Comparison of ENCODE assay signal across 8 mouse cellular contexts in the genomic region with DNA sequence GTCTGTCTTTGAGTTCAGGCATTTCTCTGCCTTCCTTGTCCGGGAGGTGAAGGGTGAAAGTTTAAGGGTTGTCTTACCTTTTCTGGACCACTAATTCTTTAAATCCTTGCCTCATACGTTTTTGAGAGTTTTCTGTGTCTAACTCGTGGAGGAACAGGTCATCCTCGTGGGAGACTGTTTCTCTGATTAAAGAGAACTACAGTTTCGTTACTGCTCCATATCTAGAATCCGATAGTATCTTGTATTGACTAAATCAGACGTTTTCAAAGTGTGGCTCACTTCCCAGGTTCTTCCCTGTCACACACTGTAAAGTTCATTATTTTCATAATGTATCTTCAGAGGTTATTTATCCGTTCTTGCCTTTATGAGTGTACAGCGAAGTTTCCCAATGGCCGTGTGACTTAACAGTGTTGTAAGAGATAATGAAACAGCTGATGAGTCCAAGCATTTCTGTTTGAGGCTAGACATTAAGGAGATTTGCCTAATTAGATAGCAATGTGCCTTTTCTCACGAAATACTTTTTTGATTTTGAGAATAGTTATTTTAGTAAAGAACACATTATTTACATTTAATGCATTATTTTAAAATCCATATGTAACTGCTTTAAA. TPM values are rescaled to one million over a fixed set of nuclear protein-coding genes. Genes with fewer than 3 reads are reported as not detected.
A peak's percentile ranks its signal among the peaks of the same experiment; 100 is the strongest.
DNase-seq lines count a peak whose midpoint lies in the region; ATAC-seq lines count a peak whose summit lies in the region.

No protein-coding gene starts in this region.

- H3K27me3 ChIP-seq in lung, embryonic 15.5 days = no peaks in the 10 kb centered on the region
- H3K27me3 ChIP-seq in limb, embryonic 11.5 days (ENCODE audit: control insufficient read depth, insufficient read depth, low read length) = no peaks in the 10 kb centered on the region
- H3K27me3 ChIP-seq in neural tube, embryonic 11.5 days (ENCODE audit: control insufficient read depth, insufficient read depth, low read length) = no peaks in the 10 kb centered on the region

- H3K9ac ChIP-seq in lung, embryonic 15.5 days = peak overlapping the region; percentile 63
- H3K9ac ChIP-seq in limb, embryonic 11.5 days (ENCODE audit: low read length) = no peak overlapping the region
- H3K9ac ChIP-seq in neural tube, embryonic 11.5 days (ENCODE audit: low read length) = no peak overlapping the region

- WGBS in lung, embryonic 15.5 days = 10% methylated on average over 11 of the region's 11 CpGs
- WGBS in limb, embryonic 11.5 days = 26% methylated on average over 11 of the region's 11 CpGs
- WGBS in neural tube, embryonic 11.5 days = 28% methylated on average over 11 of the region's 11 CpGs

- no peak for DNase-seq in lung, postnatal 4 days
- DNase-seq in fat pad, adult 2 months (ENCODE audit: extremely low read depth, low read depth, low spot score) = peak; percentile 52
- no peak for DNase-seq in limb, embryonic 11.5 days (ENCODE audit: low spot score)
- DNase-seq in neural tube, embryonic 11.5 days (ENCODE audit: low spot score) = no peak
- no peak for DNase-seq in left cerebral cortex, adult 18-20 months (ENCODE audit: low spot score in 2 of 2)
- no peak for DNase-seq in right cerebral cortex, postnatal 14 days
- no peak for DNase-seq in adrenal gland, postnatal 4 days (ENCODE audit: low spot score in 2 of 2)

- no peak overlapping the region; the same call in 1 of the 2 replicates for H3K27ac ChIP-seq in lung, embryonic 15.5 days
- H3K27ac ChIP-seq in limb, embryonic 11.5 days (replicated peaks; ENCODE audit: low read depth, low read length) = no peak overlapping the region
- H3K27ac ChIP-seq in neural tube, embryonic 11.5 days (ENCODE audit: low read depth, low read length) = no peak overlapping the region

- H3K4me1 ChIP-seq in lung, embryonic 15.5 days = peaks cover 24% of the 10 kb centered on the region; the same call in 1 of the 2 replicates
- no peaks in the 10 kb centered on the region for H3K4me1 ChIP-seq in limb, embryonic 11.5 days (ENCODE audit: control insufficient read depth, insufficient read depth, low read length)
- no peaks in the 10 kb centered on the region for H3K4me1 ChIP-seq in neural tube, embryonic 11.5 days (ENCODE audit: control insufficient read depth, insufficient read depth, low read length)

- no peaks in the 10 kb centered on the region; the same call in 1 of the 2 replicates for H3K9me3 ChIP-seq in lung, embryonic 15.5 days
- no peaks in the 10 kb centered on the region for H3K9me3 ChIP-seq in limb, embryonic 11.5 days (ENCODE audit: control insufficient read depth, low read length)
- no peaks in the 10 kb centered on the region for H3K9me3 ChIP-seq in neural tube, embryonic 11.5 days (ENCODE audit: control insufficient read depth, low read length)

- H3K36me3 ChIP-seq in lung, embryonic 15.5 days = no peaks in the 10 kb centered on the region
- H3K36me3 ChIP-seq in limb, embryonic 11.5 days (ENCODE audit: control insufficient read depth, insufficient read depth, low read length) = no peaks in the 10 kb centered on the region
- no peaks in the 10 kb centered on the region for H3K36me3 ChIP-seq in neural tube, embryonic 11.5 days (ENCODE audit: control insufficient read depth, insufficient read depth, low read length)

- H3K4me3 ChIP-seq in lung, embryonic 15.5 days = peak overlapping the region; percentile 76
- H3K4me3 ChIP-seq in limb, embryonic 11.5 days (ENCODE audit: low read depth, low read length) = peak overlapping the region; percentile 88
- H3K4me3 ChIP-seq in neural tube, embryonic 11.5 days (ENCODE audit: low read depth, low read length) = peak overlapping the region; percentile 56

- peak overlapping the region; percentile 72 for H3K4me2 ChIP-seq in lung, embryonic 15.5 days
- peak overlapping the region; percentile 58 for H3K4me2 ChIP-seq in limb, embryonic 11.5 days (ENCODE audit: low read depth, severe bottlenecking)
- H3K4me2 ChIP-seq in neural tube, embryonic 11.5 days (ENCODE audit: low read depth) = peak overlapping the region; percentile 54

- ATAC-seq in lung, embryonic 15.5 days (ENCODE audit: borderline replicate concordance, extremely low read depth, low FRiP score, low TSS enrichment) = no peak
- no peak for ATAC-seq in limb, embryonic 11.5 days (ENCODE audit: insufficient number of reproducible peaks, low FRiP score, low TSS enrichment, low read depth)
- no peak for ATAC-seq in neural tube, embryonic 11.5 days (ENCODE audit: insufficient read depth, low FRiP score, low TSS enrichment)

RNA-seq across cellular contexts. Expression of a gene that starts 0.9 kb away (rescaled TPM):
- 12.2 and 12.3 TPM in 2 replicates for polyA plus RNA-seq in lung, embryonic 15.5 days (2015; fragmentation: Nextera tagmentation; extraction: Ambion mirVana)
- 5.1 and 5.4 TPM in 2 replicates for polyA plus RNA-seq in limb, embryonic 11.5 days (2014; fragmentation: Nextera tagmentation; extraction: Ambion mirVana)
- 4.7 and 4.9 TPM in 2 replicates for polyA plus RNA-seq in neural tube, embryonic 11.5 days (2014; fragmentation: Nextera tagmentation; extraction: Ambion mirVana)
- total RNA-seq in left cerebral cortex, adult 18-20 months (2021) = 10 to 100 TPM; 10.3 to 14.5 TPM
- total RNA-seq in adrenal gland, postnatal 4 days (2021) = 10 to 100 TPM; 21.5 to 24.3 TPM

RNA-seq across cellular contexts. Expression of a gene that starts 47.2 kb away (rescaled TPM):
- 0.31 TPM in 2 replicates for polyA plus RNA-seq in lung, embryonic 15.5 days (2015; fragmentation: Nextera tagmentation; extraction: Ambion mirVana)
- polyA plus RNA-seq in limb, embryonic 11.5 days (2014; fragmentation: Nextera tagmentation; extraction: Ambion mirVana) = 0.19 and 0.34 TPM in 2 replicates
- polyA plus RNA-seq in neural tube, embryonic 11.5 days (2014; fragmentation: Nextera tagmentation; extraction: Ambion mirVana) = 0.20 and 0.28 TPM in 2 replicates
- under 1 TPM in 1 of 2 experiments, not detected in 1; 0.12 TPM for total RNA-seq in left cerebral cortex, adult 18-20 months (2021)
- total RNA-seq in adrenal gland, postnatal 4 days (2021) = under 1 TPM; 0.17 to 0.22 TPM
